Mouse (Mus musculus) brain, embryonic 14.5 days (tissue): ENCODE data around the gene Fancf.
A peak's percentile ranks its signal among the peaks of the same experiment; 100 is the strongest.

Source experiments
- CTCF ChIP-seq: fragments of 200-500 bp; IDR thresholded peaks from 2 replicates; pipeline ENCODE4 v1.5.1; 2012; ENCODE audit warnings: inconsistent platforms, mild to moderate bottlenecking, moderate library complexity, borderline replicate concordance; ENCODE audit not compliant: insufficient read depth, insufficient read length; ENCODE audit errors: extremely low read depth
- POLR2A ChIP-seq: fragments of 200-500 bp; IDR thresholded peaks from 2 replicates; pipeline ENCODE4 v1.6.1; 2012; ENCODE audit warnings: mild to moderate bottlenecking, inconsistent platforms, borderline replicate concordance; ENCODE audit not compliant: poor library complexity, insufficient read depth, insufficient read length, severe bottlenecking; ENCODE audit errors: extremely low read depth

GRCm38 (mm10) chr7:51879136-51879723 lies 17.2 kb upstream of the Fancf start:
- no peak for TF ChIP-seq CTCF
- peak; percentile 8; the same call in 1 of the 2 replicates for TF ChIP-seq POLR2A
